Mouse (Mus musculus) MEL (cell line): ENCODE measurements at regions not wholly inside any gene's neighbourhood (a gene's known extent, or its start where the extent isn't known, plus 50 kb on each side); places are given as distances from the start of the nearest gene placed in this dataset.

Experiments
- DNase-seq: peaks from one replicate; pipeline ENCODE4 v3.0.0; 2011; ENCODE audit warnings: low read depth, low spot score
- H3K27ac ChIP-seq: 2 replicates; pipeline ENCODE4 v1.5.1; 2012; ENCODE audit warnings: low read depth, mild to moderate bottlenecking, control low read depth, low read length, moderate library complexity; ENCODE audit not compliant: control insufficient read depth
- H3K27me3 ChIP-seq, 2 experiments: fragments of 150-350 bp in 1 of 2; sonication (generic) in 1 of 2; 2 replicates each; pipeline ENCODE4 v1.6.1; 2012; ENCODE audit warnings: low read length in 2 of 2, mild to moderate bottlenecking in 2 of 2, improper control_type of control experiment in 1 of 2, moderate library complexity in 1 of 2; ENCODE audit not compliant: insufficient read depth in 2 of 2, control insufficient read depth in 1 of 2
- H3K36me3 ChIP-seq, 2 experiments: 2 replicates each; pipeline ENCODE4 v1.6.1; 2012 to 2014; ENCODE audit warnings: low read length in 2 of 2, improper control_type of control experiment in 1 of 2, inconsistent platforms in 1 of 2, mild to moderate bottlenecking in 1 of 2; ENCODE audit not compliant: insufficient read depth in 2 of 2, control insufficient read depth in 1 of 2
- H3K4me1 ChIP-seq, 2 experiments: fragments of 150-350 bp in 1 of 2; sonication (generic) in 1 of 2; 2 replicates each; pipeline ENCODE4 v1.6.1; 2012; ENCODE audit warnings: low read length in 2 of 2, improper control_type of control experiment in 1 of 2, mild to moderate bottlenecking in 1 of 2; ENCODE audit not compliant: insufficient read depth in 2 of 2, control insufficient read depth in 1 of 2
- H3K4me3 ChIP-seq, 2 experiments: fragments of 150-350 bp in 1 of 2; sonication (generic) in 1 of 2; 2 replicates each; pipeline ENCODE4 v1.5.1; 2012; ENCODE audit warnings: low read depth in 2 of 2, low read length in 2 of 2, mild to moderate bottlenecking in 2 of 2, moderate library complexity in 2 of 2, control low read depth in 1 of 2, improper control_type of control experiment in 1 of 2; ENCODE audit not compliant: control insufficient read depth in 1 of 2, insufficient read depth in 1 of 2
- H3K79me2 ChIP-seq: 2 replicates; pipeline ENCODE4 v1.6.1; 2012; ENCODE audit warnings: mild to moderate bottlenecking, low read length, moderate library complexity; ENCODE audit not compliant: control insufficient read depth, poor library complexity, insufficient read depth
- H3K9ac ChIP-seq: 2 replicates; pipeline ENCODE4 v1.6.1; 2012; ENCODE audit warnings: low read depth, mild to moderate bottlenecking, control low read depth, low read length, moderate library complexity; ENCODE audit not compliant: control insufficient read depth, poor library complexity, severe bottlenecking
- H3K9me3 ChIP-seq: fragments of 150-350 bp; sonication (generic); replicated peaks from 2 replicates; pipeline ENCODE4 v1.6.1; 2012; ENCODE audit warnings: mild to moderate bottlenecking, low read length, improper control_type of control experiment, moderate library complexity; ENCODE audit not compliant: insufficient read depth
- BHLHE40 ChIP-seq: IDR thresholded peaks from 2 replicates; pipeline ENCODE4 v1.6.1; 2012; ENCODE audit warnings: low read depth, mild to moderate bottlenecking, inconsistent platforms, low read length, improper control_type of control experiment, borderline replicate concordance
- CHD1 ChIP-seq: IDR thresholded peaks from 2 replicates; pipeline ENCODE4 v1.6.1; 2012; ENCODE audit warnings: low read depth, mild to moderate bottlenecking, inconsistent platforms, low read length, improper control_type of control experiment
- HCFC1 ChIP-seq: IDR thresholded peaks from 2 replicates; pipeline ENCODE4 v1.6.1; 2012; ENCODE audit warnings: low read depth, mild to moderate bottlenecking, inconsistent platforms, low read length, improper control_type of control experiment, moderate library complexity
- JUND ChIP-seq: IDR thresholded peaks from 2 replicates; pipeline ENCODE4 v1.6.1; 2011; ENCODE audit warnings: low read depth, mild to moderate bottlenecking, improper control_type of control experiment, low read length
- KAT2A ChIP-seq: conservative IDR thresholded peaks from 2 replicates; pipeline ENCODE4 v1.6.1; 2012; ENCODE audit warnings: low read depth, low read length, improper control_type of control experiment, inconsistent platforms
- MAZ ChIP-seq: IDR thresholded peaks from 2 replicates; pipeline ENCODE4 v1.6.1; 2012; ENCODE audit warnings: low read depth, mild to moderate bottlenecking, inconsistent platforms, low read length, improper control_type of control experiment
- MXI1 ChIP-seq: IDR thresholded peaks from 2 replicates; pipeline ENCODE4 v1.6.1; 2011; ENCODE audit warnings: mild to moderate bottlenecking, low read depth, low read length, improper control_type of control experiment
- NRF1 ChIP-seq: IDR thresholded peaks from 2 replicates; pipeline ENCODE4 v1.6.1; 2014; ENCODE audit warnings: low read depth, mild to moderate bottlenecking, inconsistent platforms, low read length, improper control_type of control experiment, moderate library complexity; ENCODE audit not compliant: poor library complexity, insufficient read depth, severe bottlenecking
- POLR2A ChIP-seq, 2 experiments: IDR thresholded peaks; 2 replicates each; pipeline ENCODE4 v1.6.1; 2011 to 2012; ENCODE audit warnings: low read length in 2 of 2, mild to moderate bottlenecking in 2 of 2, control low read depth in 1 of 2, improper control_type of control experiment in 1 of 2, low read depth in 1 of 2, moderate library complexity in 1 of 2; ENCODE audit not compliant: control insufficient read depth in 1 of 2, insufficient read depth in 1 of 2, poor library complexity in 1 of 2
- POLR2AphosphoS2 ChIP-seq: IDR thresholded peaks from 2 replicates; pipeline ENCODE4 v1.6.1; 2011; ENCODE audit warnings: low read length, improper control_type of control experiment
- RCOR1 ChIP-seq: IDR thresholded peaks from 2 replicates; pipeline ENCODE4 v1.6.1; 2012; ENCODE audit warnings: low read depth, mild to moderate bottlenecking, inconsistent platforms, low read length, improper control_type of control experiment
- SIN3A ChIP-seq: IDR thresholded peaks from 2 replicates; pipeline ENCODE4 v1.6.1; 2012; ENCODE audit warnings: low read length, improper control_type of control experiment, inconsistent platforms
- UBTF ChIP-seq: IDR thresholded peaks from 2 replicates; pipeline ENCODE4 v1.6.1; 2012; ENCODE audit warnings: low read depth, mild to moderate bottlenecking, inconsistent platforms, low read length, improper control_type of control experiment, moderate library complexity, borderline replicate concordance; ENCODE audit not compliant: insufficient read depth
- USF1 ChIP-seq: IDR thresholded peaks from 2 replicates; pipeline ENCODE4 v1.6.1; 2014; ENCODE audit warnings: low read depth, mild to moderate bottlenecking, inconsistent platforms, low read length, improper control_type of control experiment, moderate library complexity
- USF2 ChIP-seq, 2 experiments: IDR thresholded peaks; 2 replicates each; pipeline ENCODE4 v1.6.1; 2011 to 2012; ENCODE audit warnings: improper control_type of control experiment in 2 of 2, low read length in 2 of 2, borderline replicate concordance in 1 of 2, inconsistent platforms in 1 of 2, low read depth in 1 of 2, mild to moderate bottlenecking in 1 of 2; ENCODE audit not compliant: insufficient read depth in 1 of 2
- ZC3H11A ChIP-seq: IDR thresholded peaks from 2 replicates; pipeline ENCODE4 v1.6.1; 2012; ENCODE audit warnings: low read depth, mild to moderate bottlenecking, inconsistent platforms, low read length, improper control_type of control experiment
- ZKSCAN1 ChIP-seq: IDR thresholded peaks from 2 replicates; pipeline ENCODE4 v1.6.1; 2012; ENCODE audit warnings: low read depth, mild to moderate bottlenecking, inconsistent platforms, low read length, improper control_type of control experiment, moderate library complexity
- ZNF384 ChIP-seq: IDR thresholded peaks from 2 replicates; pipeline ENCODE4 v1.6.1; 2012; ENCODE audit warnings: low read depth, mild to moderate bottlenecking, inconsistent platforms, low read length, improper control_type of control experiment

- Histone ChIP-seq H3K27ac (no peak overlapping the region), H3K9ac (no peak overlapping the region), H3K4me1 (no peaks in the 10 kb centered on the region), H3K9me3 (no peaks in the 10 kb centered on the region), H3K27me3 (no peaks in the 10 kb centered on the region), H3K4me3 (no peak overlapping the region), H3K36me3 (no peaks in the 10 kb centered on the region), H3K79me2 (no peaks in the 10 kb centered on the region)
- no peak for DNase-seq
- no peak for TF ChIP-seq HCFC1
These were observed 459.1 kb upstream of the Atp11b start for GRCm38 (mm10) chr3:35294771-35295170.

GRCm38 (mm10) chr3:35295746-35296145 lies 458.2 kb upstream of the Atp11b start:
- H3K36me3 ChIP-seq = no peaks in the 10 kb centered on the region
- H3K4me1 ChIP-seq = no peaks in the 10 kb centered on the region
- no peaks in the 10 kb centered on the region for H3K79me2 ChIP-seq
- no peaks in the 10 kb centered on the region for H3K27me3 ChIP-seq
- H3K9me3 ChIP-seq = no peaks in the 10 kb centered on the region
- no peak for DNase-seq
- H3K27ac ChIP-seq = no peak overlapping the region
- TF ChIP-seq UBTF = no peak
- no peak for TF ChIP-seq POLR2A (IDR thresholded peaks at IDR 0.05; ENCODE audit: control insufficient read depth in 1 of 2, insufficient read depth in 1 of 2, low read depth in 1 of 2, low read length in 2 of 2, poor library complexity in 1 of 2)
- TF ChIP-seq KAT2A = no peak
- no peak for TF ChIP-seq POLR2AphosphoS2
- no peak for TF ChIP-seq CHD1
- no peak for TF ChIP-seq ZNF384
- TF ChIP-seq BHLHE40 = no peak
- TF ChIP-seq ZC3H11A = no peak
- TF ChIP-seq SIN3A = no peak
- no peak for TF ChIP-seq JUND
- no peak for TF ChIP-seq USF1
- no peak for TF ChIP-seq HCFC1
- no peak for TF ChIP-seq MAZ
- no peak for TF ChIP-seq MXI1
- TF ChIP-seq RCOR1 = no peak
- no peak for TF ChIP-seq NRF1
- no peak for TF ChIP-seq USF2 (IDR thresholded peaks at IDR 0.05; ENCODE audit: borderline replicate concordance in 1 of 2, insufficient read depth in 1 of 2, low read depth in 1 of 2, low read length in 2 of 2)
- no peak for TF ChIP-seq ZKSCAN1
- no peak overlapping the region for H3K9ac ChIP-seq
- H3K4me3 ChIP-seq = no peak overlapping the region
